8 mouse cellular contexts compared by ENCODE assay signal in genomic region chr15:9071556-9072544, GRCm38 (mm10). TPM values are rescaled to one million over a fixed set of nuclear protein-coding genes. Genes with fewer than 3 reads are reported as not detected.
DNase-seq lines count a peak whose midpoint lies in the region; ATAC-seq and TF ChIP-seq lines count a peak whose summit lies in the region.

No protein-coding gene starts in this region.

- H3K36me3 ChIP-seq in liver, embryonic 13.5 days = peaks cover 17% of the 10 kb centered on the region
- no peaks in the 10 kb centered on the region for H3K36me3 ChIP-seq in neural tube, embryonic 11.5 days (ENCODE audit: control insufficient read depth, insufficient read depth, low read length)

- TF ChIP-seq POLR2A in cortical plate, adult 2 months (IDR thresholded peaks at IDR 0.05; ENCODE audit: extremely low read depth, insufficient read depth, low read length) = no peak

- no peaks in the 10 kb centered on the region for H3K27me3 ChIP-seq in liver, embryonic 13.5 days
- H3K27me3 ChIP-seq in neural tube, embryonic 11.5 days (ENCODE audit: control insufficient read depth, insufficient read depth, low read length) = no peaks in the 10 kb centered on the region

- ATAC-seq in liver, embryonic 13.5 days (ENCODE audit: low read depth) = no peak
- ATAC-seq in neural tube, embryonic 11.5 days (ENCODE audit: insufficient read depth, low FRiP score, low TSS enrichment) = peak; percentile 35

- peak overlapping the region; percentile 100 for H3K9ac ChIP-seq in liver, embryonic 13.5 days
- peak overlapping the region; percentile 89 for H3K9ac ChIP-seq in neural tube, embryonic 11.5 days (ENCODE audit: low read length)

- H3K9me3 ChIP-seq in liver, embryonic 13.5 days (replicated peaks) = no peaks in the 10 kb centered on the region
- H3K9me3 ChIP-seq in neural tube, embryonic 11.5 days (ENCODE audit: control insufficient read depth, low read length) = no peaks in the 10 kb centered on the region

- peaks cover 3% of the 10 kb centered on the region for H3K4me1 ChIP-seq in cortical plate, adult 2 months (ENCODE audit: control insufficient read depth, insufficient read depth, low read length)
- H3K4me1 ChIP-seq in liver, embryonic 13.5 days (replicated peaks) = peaks cover 51% of the 10 kb centered on the region
- H3K4me1 ChIP-seq in neural tube, embryonic 11.5 days (ENCODE audit: control insufficient read depth, insufficient read depth, low read length) = peaks cover 3% of the 10 kb centered on the region; the same call in 1 of the 2 replicates

- H3K4me3 ChIP-seq in cortical plate, adult 2 months (ENCODE audit: insufficient read depth, low read length) = peak overlapping the region; percentile 88
- H3K4me3 ChIP-seq in liver, embryonic 13.5 days (replicated peaks) = peak overlapping the region; percentile 99
- H3K4me3 ChIP-seq in neural tube, embryonic 11.5 days (ENCODE audit: low read depth, low read length) = peak overlapping the region; percentile 92

- H3K4me2 ChIP-seq in liver, embryonic 13.5 days = peak overlapping the region; percentile 81
- H3K4me2 ChIP-seq in neural tube, embryonic 11.5 days (ENCODE audit: low read depth) = peak overlapping the region; percentile 67

- no peak for TF ChIP-seq CTCF in cortical plate, adult 2 months (IDR thresholded peaks at IDR 0.05; ENCODE audit: extremely low read depth, insufficient read depth, low read length)

- H3K27ac ChIP-seq in cortical plate, adult 2 months (ENCODE audit: insufficient read depth, low read length) = peak overlapping the region; percentile 68; the same call in 1 of the 2 replicates
- H3K27ac ChIP-seq in liver, embryonic 13.5 days = peak overlapping the region; percentile 100
- H3K27ac ChIP-seq in neural tube, embryonic 11.5 days (ENCODE audit: low read depth, low read length) = peak overlapping the region; percentile 51

- WGBS in liver, embryonic 13.5 days (ENCODE audit: insufficient replicate concordance) = under 1% methylated on average over 57 of the region's 66 CpGs
- under 1% methylated on average over 38 of the region's 66 CpGs for WGBS in neural tube, embryonic 11.5 days

- DNase-seq in urinary bladder, adult 18-20 months (ENCODE audit: low spot score in 2 of 2) = peak; percentile 20 to 60
- DNase-seq in urinary bladder, postnatal 10 days (ENCODE audit: low spot score) = no peak
- peak; percentile 40 to 72 for DNase-seq in heart, adult 18-20 months
- peak; percentile 66 for DNase-seq in kidney, adult 18-20 months
- peak; percentile 54 for DNase-seq in liver, embryonic 13.5 days
- DNase-seq in neural tube, embryonic 11.5 days (ENCODE audit: low spot score) = peak; percentile 62
- peak; percentile 53 for DNase-seq in testis, postnatal 14 days (ENCODE audit: low spot score)

RNA-seq across cellular contexts. Expression of gene Nadk2, which starts 0.8 kb away (rescaled TPM):
- polyA plus RNA-seq in cortical plate, adult 2 months (2012; rRNA removed) = 41.7 and 54.7 TPM in 2 replicates
- 10 to 100 TPM; 59.8 to 66.2 TPM for total RNA-seq in heart, adult 18-20 months (2021)
- polyA plus RNA-seq in liver, embryonic 13.5 days (2015; fragmentation: Nextera tagmentation; extraction: Ambion mirVana) = 103 and 120 TPM in 2 replicates
- 34.8 and 34.9 TPM in 2 replicates for polyA plus RNA-seq in neural tube, embryonic 11.5 days (2014; fragmentation: Nextera tagmentation; extraction: Ambion mirVana)
